Mouse (Mus musculus) natural killer cell, adult 2 months (primary cell): ENCODE data around the gene Cd274.
A peak's percentile ranks its signal among the peaks of the same experiment; 100 is the strongest.

ENCODE experiments used
- DNase-seq, 2 experiments: peaks; one replicate each; pipeline ENCODE4 v3.0.0; 2022; ENCODE audit warnings: low spot score in 2 of 2

Cd274 gene

DNA sequence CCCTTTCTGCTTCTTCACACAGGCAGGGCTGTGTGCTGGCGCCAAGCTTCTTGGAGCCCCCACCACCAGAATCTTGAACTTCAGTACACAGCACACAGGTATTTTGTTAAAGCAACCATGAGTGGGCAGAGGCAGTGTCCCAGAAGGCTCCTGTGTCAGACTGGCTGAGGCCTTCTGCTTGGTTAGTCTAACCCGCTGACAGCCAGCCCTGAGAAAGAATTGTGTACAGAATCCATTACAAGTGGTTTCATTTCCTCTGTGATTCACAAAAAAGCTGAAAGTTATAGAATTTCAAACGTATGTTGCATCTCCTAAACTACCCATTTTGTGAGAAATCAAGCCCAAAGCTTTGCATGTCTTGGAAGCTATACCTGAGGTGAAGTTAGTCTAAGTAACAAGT is 63.3 kb downstream of the Cd274 start:
- DNase-seq: peak; percentile 7 to 45

DNA sequence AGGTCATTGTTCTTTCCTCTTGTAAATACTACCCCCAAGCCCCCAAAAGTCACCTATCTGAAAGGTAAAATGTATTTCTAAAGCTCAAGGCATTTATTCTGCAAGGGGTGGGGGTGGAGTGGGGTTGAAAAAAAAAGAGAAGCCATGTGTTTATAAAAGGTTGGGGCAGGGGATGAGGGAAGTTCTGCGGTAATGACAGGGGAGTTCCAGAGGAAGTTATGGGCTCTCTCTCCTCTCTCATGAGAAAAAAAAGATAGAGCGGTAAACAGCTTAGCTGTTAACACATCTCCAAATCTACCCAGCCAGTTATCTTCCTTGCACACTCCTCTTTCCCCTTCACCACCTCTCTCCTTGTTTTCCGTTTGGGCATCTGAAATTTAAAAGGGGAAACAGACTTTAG is 63.7 kb downstream of the Cd274 start:
- DNase-seq: peak; percentile 60 to 66

DNA sequence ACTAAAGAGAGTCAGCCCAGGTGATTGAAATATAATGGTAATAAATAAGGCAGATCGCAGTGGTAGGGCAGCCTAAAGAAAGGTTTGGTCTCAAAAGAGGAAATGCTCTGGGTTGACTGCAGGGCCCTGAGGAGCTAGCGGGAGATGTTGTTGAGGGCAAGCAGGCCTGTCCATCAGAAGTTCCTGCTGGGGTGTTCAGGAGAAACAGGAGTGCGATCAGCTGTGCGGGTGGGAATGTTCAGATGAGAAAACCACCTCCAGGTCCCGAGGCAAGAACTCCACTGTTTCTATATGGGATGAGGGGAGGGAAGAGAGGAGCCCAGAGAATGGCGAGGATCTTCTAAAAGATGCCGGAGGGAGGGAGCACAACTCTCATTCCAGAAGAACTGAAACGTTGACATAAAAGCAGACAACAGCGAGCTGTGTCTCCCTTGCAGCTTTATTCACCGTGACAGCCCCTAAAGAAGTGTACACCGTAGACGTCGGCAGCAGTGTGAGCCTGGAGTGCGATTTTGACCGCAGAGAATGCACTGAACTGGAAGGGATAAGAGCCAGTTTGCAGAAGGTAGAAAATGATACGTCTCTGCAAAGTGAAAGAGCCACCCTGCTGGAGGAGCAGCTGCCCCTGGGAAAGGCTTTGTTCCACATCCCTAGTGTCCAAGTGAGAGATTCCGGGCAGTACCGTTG is 69.7 kb downstream of the Cd274 start:
- DNase-seq: no peak
